Mouse (Mus musculus): ENCODE measurements around the gene Cyp1a1. TPM values are rescaled to one million over a fixed set of nuclear protein-coding genes. Genes with fewer than 3 reads are reported as not detected.

Gene Cyp1a1
- polyA plus RNA-seq, 1 experiment from 2014 or later = not detected

DNA sequence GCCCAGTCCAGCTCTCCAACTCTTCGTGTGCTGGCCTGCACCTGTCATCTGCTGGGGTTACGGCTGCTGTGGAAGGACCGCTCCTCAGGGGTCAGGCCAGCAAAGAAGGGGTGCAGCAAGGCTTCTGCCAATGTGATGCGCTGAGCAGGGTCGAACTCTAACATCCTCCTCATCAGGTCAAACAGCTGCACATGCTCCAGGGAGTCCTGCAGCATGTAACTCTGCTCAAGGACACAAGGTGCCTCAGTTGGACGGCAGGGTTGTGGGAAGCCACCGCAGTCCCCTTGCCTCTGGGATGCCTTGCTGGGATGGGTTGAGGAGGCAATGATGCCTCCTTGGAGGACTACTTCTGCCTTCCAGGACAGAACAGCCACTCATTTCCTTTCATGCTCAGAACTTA is 63.2 kb downstream of the Cyp1a1 start:
- no peak for DNase-seq (ENCODE audit: low spot score)
- Histone ChIP-seq H3K9ac (ENCODE audit: low read length) (no peak overlapping the region), H3K36me3 (ENCODE audit: control insufficient read depth, insufficient read depth, low read length) (peaks cover 100% of the 10 kb centered on the region), H3K4me1 (replicated peaks; ENCODE audit: control insufficient read depth, insufficient read depth, low read length) (no peaks in the 10 kb centered on the region), H3K4me3 (ENCODE audit: low read depth, low read length) (no peak overlapping the region), H3K27ac (ENCODE audit: low read depth) (no peak overlapping the region), H3K9me3 (ENCODE audit: control insufficient read depth, low read length) (no peaks in the 10 kb centered on the region), H3K27me3 (replicated peaks; ENCODE audit: control insufficient read depth, insufficient read depth, low read length) (no peaks in the 10 kb centered on the region), H3K4me2 (ENCODE audit: low read length) (no peak overlapping the region)
- no peak for ATAC-seq (replicated peaks; ENCODE audit: low FRiP score, low TSS enrichment, low read depth)
- 88% methylated on average over 7 of the region's 7 CpGs for WGBS

Other genes starting within 250 kb of the Cyp1a1 start
- gene Ppcdc, start 247.8 kb upstream of the Cyp1a1 start, polyA plus RNA-seq (2014; fragmentation: Nextera tagmentation; extraction: Ambion mirVana) = 27.5 and 29.2 TPM in 2 replicates
- 13.1 and 13.7 TPM in 2 replicates for gene Scamp5, start 219.9 kb upstream of the Cyp1a1 start, polyA plus RNA-seq (2014; fragmentation: Nextera tagmentation; extraction: Ambion mirVana)
- gene Rpp25, start 183.9 kb upstream of the Cyp1a1 start, polyA plus RNA-seq (2014; fragmentation: Nextera tagmentation; extraction: Ambion mirVana) = 8.6 and 10.7 TPM in 2 replicates
- gene Cox5a, start 166.7 kb upstream of the Cyp1a1 start, polyA plus RNA-seq (2014; fragmentation: Nextera tagmentation; extraction: Ambion mirVana) = 622 and 687 TPM in 2 replicates
- 18.9 and 21.9 TPM in 2 replicates for gene Fam219b, start 150.4 kb upstream of the Cyp1a1 start, polyA plus RNA-seq (2014; fragmentation: Nextera tagmentation; extraction: Ambion mirVana)
- gene Mpi, start 135.2 kb upstream of the Cyp1a1 start, polyA plus RNA-seq (2014; fragmentation: Nextera tagmentation; extraction: Ambion mirVana) = 40.4 and 42.7 TPM in 2 replicates
- gene Scamp2, start 127.0 kb upstream of the Cyp1a1 start, polyA plus RNA-seq (2014; fragmentation: Nextera tagmentation; extraction: Ambion mirVana) = 75.5 and 80.2 TPM in 2 replicates
- 14.2 and 14.3 TPM in 2 replicates for gene Ulk3, start 98.5 kb upstream of the Cyp1a1 start, polyA plus RNA-seq (2014; fragmentation: Nextera tagmentation; extraction: Ambion mirVana)
- gene Cplx3, start 81.6 kb upstream of the Cyp1a1 start, polyA plus RNA-seq (2014; fragmentation: Nextera tagmentation; extraction: Ambion mirVana) = not detected in 2 replicates
- gene Lman1l, start 67.2 kb upstream of the Cyp1a1 start, polyA plus RNA-seq (2014; fragmentation: Nextera tagmentation; extraction: Ambion mirVana) = not detected in 2 replicates
- gene Csk, start 34.3 kb upstream of the Cyp1a1 start, polyA plus RNA-seq (2014; fragmentation: Nextera tagmentation; extraction: Ambion mirVana) = 28.0 and 31.4 TPM in 2 replicates
- not detected in 2 replicates for gene Cyp1a2, start 4.2 kb upstream of the Cyp1a1 start, polyA plus RNA-seq (2014; fragmentation: Nextera tagmentation; extraction: Ambion mirVana)
- gene Edc3, start 20.6 kb downstream of the Cyp1a1 start, polyA plus RNA-seq (2014; fragmentation: Nextera tagmentation; extraction: Ambion mirVana) = 25.1 and 25.7 TPM in 2 replicates
- 64.2 and 69.6 TPM in 2 replicates for gene Clk3, start 77.9 kb downstream of the Cyp1a1 start, polyA plus RNA-seq (2014; fragmentation: Nextera tagmentation; extraction: Ambion mirVana)
- gene Arid3b, start 148.9 kb downstream of the Cyp1a1 start, polyA plus RNA-seq (2014; fragmentation: Nextera tagmentation; extraction: Ambion mirVana) = 7.3 and 8.4 TPM in 2 replicates
- 91.4 and 96.8 TPM in 2 replicates for gene Ubl7, start 223.1 kb downstream of the Cyp1a1 start, polyA plus RNA-seq (2014; fragmentation: Nextera tagmentation; extraction: Ambion mirVana)

Data from intestine, embryonic 14.5 days (tissue).